Mouse (Mus musculus) heart, adult 2 months (tissue): ENCODE results near the gene Il15.

Source experiments
- CTCF ChIP-seq: fragments of 200-600 bp; IDR thresholded peaks from 2 replicates; pipeline ENCODE4 v1.8.1; 2022; ENCODE audit warnings: antibody characterized with exemption, mild to moderate bottlenecking, moderate library complexity
- POLR2A ChIP-seq: fragments of 200-500 bp; IDR thresholded peaks from 2 replicates; pipeline ENCODE4 v1.6.1; 2011; ENCODE audit warnings: mild to moderate bottlenecking, low read depth, low read length, control low read depth; ENCODE audit not compliant: insufficient read depth

DNA sequence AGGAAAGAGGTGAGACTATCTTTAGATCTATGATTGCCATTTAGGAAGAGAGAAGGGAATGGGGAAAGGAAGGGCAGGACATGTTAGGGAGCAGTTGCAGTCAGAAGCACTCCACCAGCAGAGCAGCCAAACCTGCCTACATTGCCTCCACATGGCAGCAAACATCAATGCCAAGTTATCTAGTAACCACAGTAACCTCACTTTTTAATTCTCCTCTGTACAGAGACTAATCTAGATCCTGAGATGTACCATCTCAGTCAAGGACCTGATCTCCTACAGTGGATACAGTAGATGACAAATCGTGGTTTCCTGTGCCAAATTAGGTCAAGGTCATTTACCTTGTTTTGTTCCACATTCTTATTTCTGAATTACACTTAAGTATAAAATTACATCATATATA lies 42.0 kb downstream of the Il15 start:
- TF ChIP-seq CTCF, result no peak
- TF ChIP-seq POLR2A, result no peak
